Mouse (Mus musculus): ENCODE measurements around the gene Abhd17c. TPM values are rescaled to one million over a fixed set of nuclear protein-coding genes. Genes with fewer than 3 reads are reported as not detected.

Gene Abhd17c
- total and polyA plus RNA-seq, 3 experiments = 13.5 to 28.1 (median 22.8) TPM

GRCm38 (mm10) chr7:84098098-84098497 lies 53.6 kb downstream of the Abhd17c start:
- no peak for ATAC-seq (ENCODE audit: extremely low read depth, insufficient number of reproducible peaks, low FRiP score, poor library complexity, severe bottlenecking)

GRCm38 (mm10) chr7:84096501-84096900 lies 55.2 kb downstream of the Abhd17c start:
- Histone ChIP-seq H3K4me3 (ENCODE audit: low read depth, low read length) (no peak overlapping the region), H3K27me3 (ENCODE audit: insufficient read depth, low read length) (peaks cover 12% of the 10 kb centered on the region), H3K36me3 (replicated peaks) (no peaks in the 10 kb centered on the region), H3K9me3 (replicated peaks) (no peaks in the 10 kb centered on the region), H3K4me1 (ENCODE audit: insufficient read depth, low read depth, low read length) (no peaks in the 10 kb centered on the region)
- ATAC-seq (ENCODE audit: extremely low read depth, insufficient number of reproducible peaks, low FRiP score, poor library complexity, severe bottlenecking) = no peak
- TF ChIP-seq CTCF (IDR thresholded peaks at IDR 0.05; ENCODE audit: low read depth, low read length) = no peak
- no peak for TF ChIP-seq TAL1 (conservative IDR thresholded peaks at IDR 0.05; ENCODE audit: low read depth, low read length)
- TF ChIP-seq POLR2AphosphoS5 (IDR thresholded peaks at IDR 0.05; ENCODE audit: insufficient replicate concordance, low read depth, low read length) = no peak
- no peak for TF ChIP-seq GATA1 (IDR thresholded peaks at IDR 0.05; ENCODE audit: borderline replicate concordance, low read length)
- TF ChIP-seq GATA2 (IDR thresholded peaks at IDR 0.05; ENCODE audit: borderline replicate concordance, low read depth, low read length) = no peak
- no peak for DNase-seq (ENCODE audit: low spot score)

More at GRCm38 (mm10) chr7:84098098-84098497, 53.6 kb downstream of the Abhd17c start:
- no peaks in the 10 kb centered on the region for H3K36me3 ChIP-seq (replicated peaks)
- no peaks in the 10 kb centered on the region for H3K9me3 ChIP-seq (replicated peaks)
- TF ChIP-seq GATA2 (IDR thresholded peaks at IDR 0.05; ENCODE audit: borderline replicate concordance, low read depth, low read length) (no peak), CTCF (IDR thresholded peaks at IDR 0.05; ENCODE audit: low read depth, low read length) (no peak), TAL1 (conservative IDR thresholded peaks at IDR 0.05; ENCODE audit: low read depth, low read length) (no peak), POLR2AphosphoS5 (IDR thresholded peaks at IDR 0.05; ENCODE audit: insufficient replicate concordance, low read depth, low read length) (no peak), GATA1 (IDR thresholded peaks at IDR 0.05; ENCODE audit: borderline replicate concordance, low read length) (no peak)
- no peaks in the 10 kb centered on the region for H3K4me1 ChIP-seq (ENCODE audit: insufficient read depth, low read depth, low read length)
- no peak overlapping the region for H3K4me3 ChIP-seq (ENCODE audit: low read depth, low read length)
- no peak for DNase-seq (ENCODE audit: low spot score)
- peaks cover 12% of the 10 kb centered on the region for H3K27me3 ChIP-seq (ENCODE audit: insufficient read depth, low read length)

- H3K27me3 ChIP-seq (ENCODE audit: insufficient read depth, low read length) = peaks cover 14% of the 10 kb centered on the region
- no peak overlapping the region for H3K4me3 ChIP-seq (ENCODE audit: low read depth, low read length)
- ATAC-seq (ENCODE audit: extremely low read depth, insufficient number of reproducible peaks, low FRiP score, poor library complexity, severe bottlenecking) = no peak
- TF ChIP-seq TAL1 (conservative IDR thresholded peaks at IDR 0.05; ENCODE audit: low read depth, low read length) = no peak
- no peak for TF ChIP-seq GATA1 (IDR thresholded peaks at IDR 0.05; ENCODE audit: borderline replicate concordance, low read length)
- no peak for TF ChIP-seq CTCF (IDR thresholded peaks at IDR 0.05; ENCODE audit: low read depth, low read length)
- TF ChIP-seq GATA2 (IDR thresholded peaks at IDR 0.05; ENCODE audit: borderline replicate concordance, low read depth, low read length) = no peak
- no peak for TF ChIP-seq POLR2AphosphoS5 (IDR thresholded peaks at IDR 0.05; ENCODE audit: insufficient replicate concordance, low read depth, low read length)
- DNase-seq (ENCODE audit: low spot score) = no peak
- H3K9me3 ChIP-seq (replicated peaks) = no peaks in the 10 kb centered on the region
- no peaks in the 10 kb centered on the region for H3K4me1 ChIP-seq (ENCODE audit: insufficient read depth, low read depth, low read length)
- H3K36me3 ChIP-seq (replicated peaks) = no peaks in the 10 kb centered on the region
Observed at GRCm38 (mm10) chr7:84090793-84091192, 60.9 kb downstream of the Abhd17c start.

- Histone ChIP-seq H3K36me3 (replicated peaks) (no peaks in the 10 kb centered on the region), H3K4me1 (ENCODE audit: insufficient read depth, low read depth, low read length) (no peaks in the 10 kb centered on the region), H3K27me3 (ENCODE audit: insufficient read depth, low read length) (peaks cover 18% of the 10 kb centered on the region), H3K9me3 (replicated peaks) (no peaks in the 10 kb centered on the region), H3K4me3 (ENCODE audit: low read depth, low read length) (no peak overlapping the region)
- TF ChIP-seq CTCF (IDR thresholded peaks at IDR 0.05; ENCODE audit: low read depth, low read length) = 0 out of 2 replicates have a peak, but pooled peaks have one; percentile 7
- no peak for TF ChIP-seq GATA2 (IDR thresholded peaks at IDR 0.05; ENCODE audit: borderline replicate concordance, low read depth, low read length)
- no peak for TF ChIP-seq GATA1 (IDR thresholded peaks at IDR 0.05; ENCODE audit: borderline replicate concordance, low read length)
- TF ChIP-seq TAL1 (conservative IDR thresholded peaks at IDR 0.05; ENCODE audit: low read depth, low read length) = no peak
- no peak for TF ChIP-seq POLR2AphosphoS5 (IDR thresholded peaks at IDR 0.05; ENCODE audit: insufficient replicate concordance, low read depth, low read length)
- DNase-seq (ENCODE audit: low spot score) = no peak
- ATAC-seq (ENCODE audit: extremely low read depth, insufficient number of reproducible peaks, low FRiP score, poor library complexity, severe bottlenecking) = no peak
Observed at GRCm38 (mm10) chr7:84089777-84090176, 61.9 kb downstream of the Abhd17c start.

- ATAC-seq (ENCODE audit: extremely low read depth, insufficient number of reproducible peaks, low FRiP score, poor library complexity, severe bottlenecking) (no peak; the same call in 1 of the 2 replicates), DNase-seq (ENCODE audit: low spot score) (peak; percentile 7)
Observed at GRCm38 (mm10) chr7:84088971-84089370, 62.7 kb downstream of the Abhd17c start.

GRCm38 (mm10) chr7:84088191-84088590 lies 63.5 kb downstream of the Abhd17c start:
- DNase-seq (ENCODE audit: low spot score) = no peak
- peaks cover 15% of the 10 kb centered on the region; the same call in 1 of the 2 replicates for H3K27me3 ChIP-seq (ENCODE audit: insufficient read depth, low read length)
- TF ChIP-seq GATA2 (IDR thresholded peaks at IDR 0.05; ENCODE audit: borderline replicate concordance, low read depth, low read length) (no peak), TAL1 (conservative IDR thresholded peaks at IDR 0.05; ENCODE audit: low read depth, low read length) (no peak), CTCF (IDR thresholded peaks at IDR 0.05; ENCODE audit: low read depth, low read length) (no peak), POLR2AphosphoS5 (IDR thresholded peaks at IDR 0.05; ENCODE audit: insufficient replicate concordance, low read depth, low read length) (no peak), GATA1 (IDR thresholded peaks at IDR 0.05; ENCODE audit: borderline replicate concordance, low read length) (no peak)
- no peaks in the 10 kb centered on the region for H3K36me3 ChIP-seq (replicated peaks)
- ATAC-seq (ENCODE audit: extremely low read depth, insufficient number of reproducible peaks, low FRiP score, poor library complexity, severe bottlenecking) = no peak
- H3K4me3 ChIP-seq (ENCODE audit: low read depth, low read length) = no peak overlapping the region
- no peaks in the 10 kb centered on the region for H3K4me1 ChIP-seq (ENCODE audit: insufficient read depth, low read depth, low read length)
- H3K9me3 ChIP-seq (replicated peaks) = no peaks in the 10 kb centered on the region

More at GRCm38 (mm10) chr7:84088971-84089370, 62.7 kb downstream of the Abhd17c start:
- Histone ChIP-seq H3K4me1 (ENCODE audit: insufficient read depth, low read depth, low read length) (no peaks in the 10 kb centered on the region), H3K9me3 (replicated peaks) (no peaks in the 10 kb centered on the region), H3K4me3 (ENCODE audit: low read depth, low read length) (no peak overlapping the region), H3K36me3 (replicated peaks) (no peaks in the 10 kb centered on the region), H3K27me3 (ENCODE audit: insufficient read depth, low read length) (peaks cover 15% of the 10 kb centered on the region; the same call in 1 of the 2 replicates)
- TF ChIP-seq GATA2 (IDR thresholded peaks at IDR 0.05; ENCODE audit: borderline replicate concordance, low read depth, low read length) = no peak
- peak; percentile 32; the same call in 1 of the 2 replicates for TF ChIP-seq CTCF (IDR thresholded peaks at IDR 0.05; ENCODE audit: low read depth, low read length)
- no peak for TF ChIP-seq POLR2AphosphoS5 (IDR thresholded peaks at IDR 0.05; ENCODE audit: insufficient replicate concordance, low read depth, low read length)
- no peak for TF ChIP-seq GATA1 (IDR thresholded peaks at IDR 0.05; ENCODE audit: borderline replicate concordance, low read length)
- TF ChIP-seq TAL1 (conservative IDR thresholded peaks at IDR 0.05; ENCODE audit: low read depth, low read length) = no peak
